Mouse (Mus musculus) neural tube, embryonic 13.5 days (tissue): ENCODE measurements at regions not wholly inside any gene's neighbourhood (a gene's known extent, or its start where the extent isn't known, plus 50 kb on each side); places are given as distances from the start of the nearest gene placed in this dataset.

Experiments
- ATAC-seq: fragments of 200-750 bp; cut with Nextera tagmentation; 2 replicates; pipeline ENCODE4 v1.8.0; 2017; ENCODE audit warnings: low read depth, mild to moderate bottlenecking, moderate TSS enrichment, moderate library complexity
- H3K27ac ChIP-seq: fragments of 300-500 bp; sonication (generic); replicated peaks from 2 replicates; pipeline ENCODE4 v1.5.1; 2015; ENCODE audit warnings: moderate library complexity, mild to moderate bottlenecking, inconsistent platforms
- H3K27me3 ChIP-seq: fragments of 300-500 bp; sonication (generic); 2 replicates; pipeline ENCODE4 v1.6.1; 2015; ENCODE audit warnings: mild to moderate bottlenecking, inconsistent platforms
- H3K36me3 ChIP-seq: fragments of 300-500 bp; sonication (generic); 2 replicates; pipeline ENCODE4 v1.6.1; 2015; ENCODE audit warnings: mild to moderate bottlenecking, inconsistent platforms
- H3K4me1 ChIP-seq: fragments of 300-500 bp; sonication (generic); replicated peaks from 2 replicates; pipeline ENCODE4 v1.6.1; 2015; ENCODE audit warnings: inconsistent platforms
- H3K4me2 ChIP-seq: fragments of 300-500 bp; sonication (generic); 2 replicates; pipeline ENCODE4 v1.6.1; 2015; ENCODE audit warnings: inconsistent platforms, mild to moderate bottlenecking, moderate library complexity
- H3K4me3 ChIP-seq: fragments of 300-500 bp; sonication (generic); 2 replicates; pipeline ENCODE4 v1.5.1; 2015; ENCODE audit warnings: mild to moderate bottlenecking, inconsistent platforms
- H3K9ac ChIP-seq: fragments of 300-500 bp; sonication (generic); 2 replicates; pipeline ENCODE4 v1.6.1; 2015; ENCODE audit warnings: moderate library complexity, mild to moderate bottlenecking, inconsistent platforms
- H3K9me3 ChIP-seq: fragments of 300-500 bp; sonication (generic); 2 replicates; pipeline ENCODE4 v1.6.1; 2016; ENCODE audit warnings: inconsistent platforms
- WGBS: fragments of 180-500 bp; shearing (Covaris S2); methylation state at CpG from one replicate; pipeline ENCODE4 v1.1.7; 2015; 5-methylcytosine and 5-hydroxymethylcytosine counted together

- H3K9ac ChIP-seq: no peak overlapping the region
- 86% methylated on average over 4 of the region's 4 CpGs for WGBS
- no peak overlapping the region for H3K27ac ChIP-seq
- no peaks in the 10 kb centered on the region for H3K9me3 ChIP-seq
- no peaks in the 10 kb centered on the region for H3K36me3 ChIP-seq
- no peaks in the 10 kb centered on the region for H3K27me3 ChIP-seq
- no peak overlapping the region for H3K4me3 ChIP-seq
- H3K4me1 ChIP-seq: no peaks in the 10 kb centered on the region
- H3K4me2 ChIP-seq: no peak overlapping the region
- no peak for ATAC-seq
These were observed 150.6 kb downstream of the Nmur2 start for GRCm38 (mm10) chr11:55890161-55890560.

- no peaks in the 10 kb centered on the region for H3K27me3 ChIP-seq
- no peak overlapping the region for H3K27ac ChIP-seq
- H3K4me3 ChIP-seq: no peak overlapping the region
- H3K4me2 ChIP-seq: no peak overlapping the region
- no peak overlapping the region for H3K9ac ChIP-seq
- WGBS: 92% methylated on average over 2 of the region's 2 CpGs
- H3K4me1 ChIP-seq: no peaks in the 10 kb centered on the region
- no peaks in the 10 kb centered on the region for H3K36me3 ChIP-seq
- ATAC-seq: no peak
- no peaks in the 10 kb centered on the region for H3K9me3 ChIP-seq
These were observed 162.2 kb downstream of the Nmur2 start for GRCm38 (mm10) chr11:55878631-55879030.

- Histone ChIP-seq H3K9me3 (no peaks in the 10 kb centered on the region), H3K27ac (no peak overlapping the region), H3K4me3 (no peak overlapping the region), H3K9ac (no peak overlapping the region), H3K4me1 (no peaks in the 10 kb centered on the region), H3K4me2 (no peak overlapping the region), H3K36me3 (no peaks in the 10 kb centered on the region), H3K27me3 (no peaks in the 10 kb centered on the region)
- no peak for ATAC-seq
- WGBS: 80% methylated on average over 2 of the region's 2 CpGs
These were observed 173.7 kb downstream of the Nmur2 start for GRCm38 (mm10) chr11:55867141-55867540.

GRCm38 (mm10) chr11:55859230-55859629, 181.6 kb downstream of the Nmur2 start:
- 0 out of 2 replicates have a peak, but pooled peaks have one; percentile 15 for ATAC-seq
- Histone ChIP-seq H3K4me1 (no peaks in the 10 kb centered on the region), H3K9ac (no peak overlapping the region), H3K4me2 (no peak overlapping the region), H3K9me3 (peaks cover 11% of the 10 kb centered on the region; the same call in 1 of the 2 replicates), H3K36me3 (no peaks in the 10 kb centered on the region), H3K27ac (no peak overlapping the region), H3K27me3 (no peaks in the 10 kb centered on the region), H3K4me3 (no peak overlapping the region)
- WGBS: 44% methylated on average over 7 of the region's 7 CpGs

- 71% methylated on average over 6 of the region's 6 CpGs for WGBS
- no peaks in the 10 kb centered on the region for H3K4me1 ChIP-seq
These were observed 212.5 kb upstream of the Glra1 start for GRCm38 (mm10) chr11:55820479-55820878.

GRCm38 (mm10) chr11:55816566-55816965, 208.6 kb upstream of the Glra1 start:
- no peak overlapping the region for H3K27ac ChIP-seq
- no peaks in the 10 kb centered on the region for H3K9me3 ChIP-seq
- no peak overlapping the region for H3K4me2 ChIP-seq
- no peaks in the 10 kb centered on the region for H3K4me1 ChIP-seq
- no peaks in the 10 kb centered on the region for H3K27me3 ChIP-seq
- H3K4me3 ChIP-seq: no peak overlapping the region
- H3K36me3 ChIP-seq: no peaks in the 10 kb centered on the region
- no peak for ATAC-seq
- no peak overlapping the region for H3K9ac ChIP-seq

More at GRCm38 (mm10) chr11:55820479-55820878, 212.5 kb upstream of the Glra1 start:
- Histone ChIP-seq H3K4me3 (no peak overlapping the region), H3K9ac (no peak overlapping the region), H3K36me3 (no peaks in the 10 kb centered on the region), H3K27ac (no peak overlapping the region), H3K27me3 (no peaks in the 10 kb centered on the region), H3K4me2 (no peak overlapping the region), H3K9me3 (no peaks in the 10 kb centered on the region)
- ATAC-seq: no peak

GRCm38 (mm10) chr11:55810685-55811084, 202.7 kb upstream of the Glra1 start:
- no peak overlapping the region for H3K4me2 ChIP-seq
- no peak overlapping the region for H3K27ac ChIP-seq
- no peak for ATAC-seq
- H3K4me3 ChIP-seq: no peak overlapping the region
- no peaks in the 10 kb centered on the region for H3K36me3 ChIP-seq
- H3K4me1 ChIP-seq: no peaks in the 10 kb centered on the region
- no peaks in the 10 kb centered on the region for H3K27me3 ChIP-seq
- H3K9ac ChIP-seq: no peak overlapping the region
- WGBS: 91% methylated on average over 3 of the region's 3 CpGs
- H3K9me3 ChIP-seq: no peaks in the 10 kb centered on the region

GRCm38 (mm10) chr11:55791195-55791865, 183.3 kb upstream of the Glra1 start:
- peak; percentile 94 for ATAC-seq
- Histone ChIP-seq H3K27ac (peak overlapping the region; percentile 90), H3K27me3 (no peaks in the 10 kb centered on the region), H3K9me3 (no peaks in the 10 kb centered on the region), H3K4me2 (peak overlapping the region; percentile 19; the same call in 1 of the 2 replicates), H3K9ac (no peak overlapping the region), H3K36me3 (no peaks in the 10 kb centered on the region), H3K4me1 (peaks cover 25% of the 10 kb centered on the region), H3K4me3 (no peak overlapping the region)
- 6% methylated on average over 8 of the region's 8 CpGs for WGBS

GRCm38 (mm10) chr11:55789638-55790037, 181.6 kb upstream of the Glra1 start:
- ATAC-seq: no peak
- no peaks in the 10 kb centered on the region for H3K36me3 ChIP-seq

GRCm38 (mm10) chr11:55781044-55781443, 173.0 kb upstream of the Glra1 start:
- peak; percentile 69 for ATAC-seq
- no peaks in the 10 kb centered on the region for H3K9me3 ChIP-seq
- H3K36me3 ChIP-seq: no peaks in the 10 kb centered on the region
- H3K27ac ChIP-seq: 0 out of 2 replicates have a peak overlapping the region, but pooled peaks have one; percentile 3
- no peak overlapping the region for H3K4me2 ChIP-seq
- 71% methylated on average over 3 of the region's 3 CpGs for WGBS
- peaks cover 8% of the 10 kb centered on the region for H3K4me1 ChIP-seq
- no peak overlapping the region for H3K4me3 ChIP-seq
- H3K9ac ChIP-seq: no peak overlapping the region
- H3K27me3 ChIP-seq: no peaks in the 10 kb centered on the region

More at GRCm38 (mm10) chr11:55789638-55790037, 181.6 kb upstream of the Glra1 start:
- 73% methylated on average over 3 of the region's 3 CpGs for WGBS
- Histone ChIP-seq H3K4me1 (peaks cover 25% of the 10 kb centered on the region), H3K4me3 (no peak overlapping the region), H3K4me2 (no peak overlapping the region), H3K9me3 (no peaks in the 10 kb centered on the region), H3K27ac (no peak overlapping the region; the same call in 1 of the 2 replicates), H3K9ac (no peak overlapping the region), H3K27me3 (no peaks in the 10 kb centered on the region)

GRCm38 (mm10) chr11:55780011-55780410, 172.0 kb upstream of the Glra1 start:
- H3K4me1 ChIP-seq: peaks cover 8% of the 10 kb centered on the region
- H3K4me2 ChIP-seq: no peak overlapping the region
- H3K9ac ChIP-seq: no peak overlapping the region
- H3K9me3 ChIP-seq: no peaks in the 10 kb centered on the region
- no peak for ATAC-seq
- H3K27me3 ChIP-seq: no peaks in the 10 kb centered on the region
- no peak overlapping the region for H3K27ac ChIP-seq
- no peak overlapping the region for H3K4me3 ChIP-seq
- no peaks in the 10 kb centered on the region for H3K36me3 ChIP-seq
- 74% methylated on average over 2 of the region's 2 CpGs for WGBS

- Histone ChIP-seq H3K9ac (no peak overlapping the region), H3K4me3 (no peak overlapping the region), H3K36me3 (no peaks in the 10 kb centered on the region), H3K27me3 (no peaks in the 10 kb centered on the region), H3K9me3 (no peaks in the 10 kb centered on the region), H3K4me1 (peaks cover 16% of the 10 kb centered on the region), H3K4me2 (no peak overlapping the region), H3K27ac (no peak overlapping the region)
- 82% methylated on average over 1 of the region's 1 CpGs for WGBS
- ATAC-seq: no peak
These were observed 165.3 kb upstream of the Glra1 start for GRCm38 (mm10) chr11:55773283-55773682.

- Histone ChIP-seq H3K4me3 (no peak overlapping the region), H3K36me3 (no peaks in the 10 kb centered on the region), H3K27ac (peak overlapping the region; percentile 74), H3K27me3 (no peaks in the 10 kb centered on the region), H3K9ac (0 out of 2 replicates have a peak overlapping the region, but pooled peaks have one; percentile 43), H3K4me1 (peaks cover 16% of the 10 kb centered on the region), H3K4me2 (peak overlapping the region; percentile 33; the same call in 1 of the 2 replicates), H3K9me3 (no peaks in the 10 kb centered on the region)
- WGBS: 35% methylated on average over 5 of the region's 5 CpGs
- 0 out of 2 replicates have a peak, but pooled peaks have one; percentile 19 for ATAC-seq
These were observed 164.5 kb upstream of the Glra1 start for GRCm38 (mm10) chr11:55772538-55772937.
